Mouse (Mus musculus): ENCODE results near the gene Suclg2.

Gene Suclg2

DNA sequence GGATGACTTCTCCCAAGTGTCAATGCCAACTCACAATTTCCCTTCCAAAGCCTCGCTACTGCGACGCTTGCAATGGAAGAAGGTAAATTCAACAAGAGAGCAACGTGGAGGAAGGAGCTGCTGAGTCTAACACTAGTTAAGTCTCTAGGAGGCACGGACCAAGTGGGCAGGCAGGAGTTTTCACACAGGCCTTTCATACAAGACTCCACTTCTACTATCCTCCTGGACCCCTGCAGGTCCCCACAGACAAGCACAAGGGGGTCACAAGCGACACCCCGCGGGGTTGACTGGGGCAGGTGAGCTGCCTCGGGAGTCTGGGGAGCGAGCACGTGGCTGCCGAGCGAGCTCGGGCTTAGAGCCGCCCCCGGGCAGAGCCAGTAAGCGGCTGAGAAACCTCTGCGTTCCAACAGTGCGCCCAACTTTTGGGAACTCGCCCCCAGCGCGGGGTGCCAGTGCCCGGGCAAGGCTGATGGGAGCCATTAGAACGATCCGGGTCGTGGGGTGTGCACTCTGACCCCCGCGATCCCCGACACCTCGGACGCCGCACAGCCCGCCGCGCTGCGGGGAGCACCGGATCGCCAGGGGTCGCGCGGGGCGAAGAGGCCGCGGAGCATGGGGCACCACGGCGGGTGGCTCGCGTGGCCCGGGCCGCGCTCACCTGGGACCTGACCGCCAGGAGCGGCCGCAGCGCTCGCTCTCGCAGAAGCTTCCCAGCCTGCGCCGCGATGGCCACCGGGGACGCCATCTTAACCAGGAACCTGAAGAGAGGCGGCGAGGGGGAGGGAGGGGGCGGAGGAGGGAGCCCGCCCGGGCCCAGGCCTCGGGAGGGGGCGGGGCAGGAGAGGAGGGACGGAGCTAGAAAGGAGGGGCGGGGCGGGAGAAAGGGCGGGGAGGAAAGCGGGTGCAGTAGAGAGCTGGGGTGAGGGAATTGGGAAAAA lies at the start of gene Suclg2:
Suclg2 (minus strand) TSS at position 770 of the 938 bp plus-strand sequence.
- DNase-seq, result peak; percentile 91

GRCm38 (mm10) chr6:95766566-95766965 lies 48.0 kb upstream of the Suclg2 start:
- peak; percentile 6 for DNase-seq

DNA sequence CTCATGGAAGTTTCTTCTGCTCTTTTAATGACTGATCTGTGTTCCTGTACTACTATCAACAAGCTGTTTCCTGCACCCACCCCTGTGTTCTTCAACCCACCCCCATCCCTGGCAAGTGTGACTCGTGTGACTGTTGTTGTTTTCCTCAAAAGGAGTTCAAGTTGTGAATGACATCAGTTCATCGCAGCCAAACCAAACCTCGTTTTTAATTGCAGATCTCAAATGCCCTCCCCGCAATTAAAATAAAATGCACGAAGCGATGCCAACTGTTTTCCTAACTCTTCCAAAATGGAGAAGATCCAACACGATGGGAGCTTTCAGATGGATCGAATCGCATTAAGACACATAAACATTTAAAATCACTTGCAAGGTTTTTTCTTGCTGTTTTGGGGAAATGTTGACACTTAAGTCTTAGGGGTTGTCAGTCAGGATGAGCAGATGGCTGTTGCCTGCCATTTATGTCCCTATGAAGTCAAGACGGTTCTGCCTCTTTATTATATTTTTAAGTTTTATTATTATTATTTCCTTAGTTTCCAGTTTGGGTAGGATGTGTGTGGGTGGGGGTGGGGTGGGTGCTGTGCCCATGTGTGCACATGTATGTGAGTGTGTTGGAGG lies 41.1 kb upstream of the Suclg2 start:
- DNase-seq, result peak; percentile 15

DNA sequence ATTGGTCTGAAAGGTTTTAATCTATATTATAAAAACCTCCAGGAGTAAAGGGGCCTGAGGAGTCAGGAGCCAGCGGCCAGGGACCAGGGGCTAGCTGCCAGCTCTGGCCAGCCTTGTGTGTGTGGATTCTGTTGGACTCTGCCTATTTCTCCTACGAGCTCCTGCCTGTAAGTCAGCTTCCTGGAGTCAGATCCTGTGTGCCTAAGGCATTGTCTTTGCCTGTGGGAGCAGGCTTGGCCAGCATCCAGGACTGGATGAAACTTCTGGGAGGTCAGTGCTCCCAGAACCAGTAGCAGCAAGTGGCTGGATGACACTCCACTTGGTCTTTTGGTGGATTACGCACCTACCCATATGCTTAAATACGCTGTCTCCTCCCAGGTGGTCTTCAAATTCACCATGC lies 23.8 kb upstream of the Suclg2 start:
- peak; percentile 74 for DNase-seq

DNA sequence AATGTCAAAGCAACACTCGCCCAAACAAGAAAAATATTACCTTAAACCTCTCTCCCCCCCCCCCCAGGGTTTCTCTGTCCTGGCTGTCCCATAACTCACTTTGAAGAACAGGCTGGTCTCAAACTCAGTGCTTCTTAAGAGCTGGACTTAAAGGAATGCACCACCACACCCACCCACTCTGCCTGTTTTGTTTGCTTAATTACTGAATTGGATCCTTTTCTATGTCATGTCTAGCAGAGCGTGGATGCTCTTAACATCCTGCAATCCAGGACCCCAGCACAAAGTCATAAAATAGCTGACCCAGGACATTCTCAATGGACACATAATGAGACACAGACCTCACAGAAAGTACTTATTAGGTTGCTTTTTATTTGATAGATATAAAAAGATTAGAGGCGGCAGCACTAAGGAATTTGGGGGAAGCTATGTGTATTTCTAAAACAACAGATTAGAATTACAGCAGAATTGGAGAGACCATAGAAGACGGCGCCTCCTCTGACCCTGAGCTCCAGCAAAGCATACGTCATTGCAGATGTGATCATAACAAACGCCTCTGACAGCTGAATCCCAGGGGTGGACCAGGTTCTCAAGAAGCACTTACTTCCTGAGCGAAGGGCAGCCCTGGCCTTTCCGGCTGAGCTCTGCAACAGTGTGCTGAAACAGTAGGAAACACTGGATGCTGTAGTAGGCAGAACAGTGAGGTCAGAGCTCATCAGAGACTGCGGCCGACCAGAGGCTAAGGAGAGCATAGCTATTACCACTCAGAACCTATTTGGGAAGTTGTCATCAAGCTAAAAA lies 13.2 kb upstream of the Suclg2 start:
- peak; percentile 43 for DNase-seq

DNA sequence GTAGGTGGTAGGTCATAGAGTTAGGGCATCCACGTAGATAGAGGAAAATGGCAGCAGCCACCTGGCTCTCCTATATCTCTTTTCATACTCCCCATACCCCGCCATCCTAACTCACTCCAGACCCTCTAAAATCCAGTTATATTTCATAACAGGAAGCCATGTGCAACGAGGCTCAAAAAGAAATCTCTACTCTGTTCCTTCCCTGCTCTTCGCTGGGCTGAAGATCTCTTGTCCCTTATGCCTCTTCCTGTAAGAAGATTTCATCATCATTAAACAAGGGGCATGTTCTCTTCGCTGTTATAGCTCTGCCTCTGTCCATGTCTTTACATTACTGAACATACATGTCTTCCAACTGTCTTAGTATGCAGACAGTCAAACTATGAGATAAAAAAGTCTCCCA lies 10.8 kb upstream of the Suclg2 start:
- DNase-seq, result no peak

DNA sequence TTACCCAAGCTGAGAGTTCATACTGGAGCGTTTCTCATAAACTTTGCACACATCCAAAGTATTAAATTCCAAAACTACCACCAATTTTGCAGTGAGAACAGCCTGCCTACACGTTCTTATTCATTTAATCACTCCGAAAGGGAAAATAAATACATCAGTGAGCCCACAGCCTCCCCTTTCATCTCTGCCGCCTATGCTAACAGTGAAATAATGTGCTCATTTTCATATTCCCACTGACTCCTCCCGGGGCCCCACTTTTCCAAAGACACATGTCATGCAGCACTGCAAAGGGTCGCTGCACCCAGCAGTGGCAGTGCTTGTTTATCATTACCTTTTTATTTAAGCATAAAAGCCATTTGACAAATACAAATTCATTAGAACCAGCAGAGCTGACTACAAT lies 6.7 kb upstream of the Suclg2 start:
- DNase-seq, result no peak

GRCm38 (mm10) chr6:95723361-95723760 lies 4.8 kb upstream of the Suclg2 start:
- DNase-seq, result no peak

- no peak for DNase-seq
Measured at GRCm38 (mm10) chr6:95719791-95720190, 1.2 kb upstream of the Suclg2 start.

GRCm38 (mm10) chr6:95718969-95719333 lies 351 bp upstream of the Suclg2 start:
- DNase-seq, result no peak

DNA sequence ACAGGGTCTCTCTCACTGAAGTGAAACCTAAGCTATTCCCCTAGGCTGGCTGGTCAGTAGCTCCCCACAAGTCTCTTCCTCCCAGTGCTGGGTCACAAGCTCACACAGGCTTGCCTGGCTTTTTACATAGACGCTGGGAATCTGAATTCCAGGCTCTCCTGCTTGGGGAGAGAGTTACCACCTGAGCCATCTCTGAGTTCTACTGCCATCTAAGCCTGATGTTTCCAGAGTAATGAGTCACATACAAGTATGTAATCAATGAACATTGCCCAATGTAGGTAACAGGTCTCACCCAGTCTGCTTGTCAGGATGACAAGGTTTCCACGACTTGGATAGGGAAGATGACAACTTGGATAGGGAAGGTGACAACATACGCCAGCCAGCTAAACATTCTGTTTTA lies 1.5 kb downstream of the Suclg2 start:
- no peak for DNase-seq

DNA sequence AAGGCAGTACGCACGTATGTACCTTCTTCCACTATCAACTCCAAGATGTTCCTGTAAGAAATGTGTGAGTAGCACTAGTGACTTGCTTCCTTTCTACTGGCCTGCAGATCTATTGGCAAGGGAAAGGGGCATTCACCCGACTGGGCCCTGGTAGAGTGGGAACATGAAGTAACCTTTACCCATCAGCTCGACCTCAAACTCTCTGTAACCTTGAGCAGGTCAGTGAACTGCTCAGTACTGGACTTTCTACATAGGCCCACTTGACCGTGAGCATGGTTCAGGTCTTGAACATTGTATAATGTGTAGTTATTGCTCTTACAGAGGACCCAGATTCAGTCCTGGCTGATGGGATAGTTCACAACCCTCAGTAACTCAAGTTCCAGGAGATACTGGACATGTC lies 2.1 kb downstream of the Suclg2 start:
- no peak for DNase-seq

DNA sequence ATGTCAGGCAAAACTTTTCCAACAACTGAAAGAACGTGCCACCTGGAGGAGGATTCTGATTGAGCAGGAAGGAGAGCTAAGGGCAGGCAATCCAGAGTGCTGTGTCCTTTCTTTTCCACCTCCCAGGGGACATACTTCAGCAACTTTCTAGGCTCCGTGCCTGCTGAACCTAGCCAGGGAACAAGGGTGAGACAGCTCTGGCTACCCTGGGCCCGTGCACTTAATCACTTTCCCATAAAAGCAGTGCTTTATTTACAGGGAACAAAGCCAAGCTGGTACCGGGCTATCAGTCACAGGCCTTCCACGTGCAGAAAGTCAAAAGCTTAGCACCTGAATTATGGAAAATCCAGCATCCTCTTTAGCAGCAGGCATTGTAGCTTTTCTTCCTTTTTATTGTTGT lies 5.4 kb downstream of the Suclg2 start:
- DNase-seq, result no peak

DNA sequence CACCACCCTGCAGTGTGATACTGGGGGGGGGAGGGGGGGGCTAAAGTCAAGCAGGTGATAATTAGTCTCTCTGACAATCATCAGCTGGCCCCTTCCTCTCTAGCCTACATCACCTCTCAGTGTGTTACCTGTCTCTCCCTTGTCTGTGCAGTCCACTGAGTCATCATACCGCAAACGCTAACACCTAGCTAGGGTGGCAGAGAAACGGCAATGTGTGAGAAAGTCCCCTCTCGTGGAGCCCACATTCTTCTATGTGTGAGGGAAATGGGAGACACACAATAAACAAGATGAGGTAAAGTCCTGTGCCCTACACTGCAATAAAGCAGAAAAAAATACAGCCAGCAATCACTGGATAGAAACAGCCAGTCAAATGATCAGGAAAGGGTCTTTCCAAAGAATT lies 6.5 kb downstream of the Suclg2 start:
- no peak for DNase-seq

- DNase-seq, result no peak
Measured at GRCm38 (mm10) chr6:95711671-95712070, 6.9 kb downstream of the Suclg2 start.

DNA sequence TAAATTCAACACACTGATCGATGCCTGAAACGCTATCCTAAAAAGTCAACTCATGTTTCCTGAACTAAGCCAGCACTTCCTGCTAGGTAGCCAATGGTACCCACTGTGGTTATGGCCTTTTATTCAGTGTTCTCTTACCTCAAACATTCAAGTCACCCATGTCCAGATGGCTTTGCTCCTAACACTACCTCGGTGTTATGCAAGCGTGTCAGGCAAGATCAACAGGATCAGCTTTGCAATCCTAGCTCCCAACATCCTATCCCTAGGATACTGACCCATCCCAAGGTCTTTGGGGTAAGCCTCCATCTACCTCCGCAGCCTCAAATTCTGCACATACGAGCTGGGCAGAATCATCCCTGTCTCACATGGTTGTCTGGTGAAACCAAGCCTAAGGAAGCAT lies 7.7 kb downstream of the Suclg2 start:
- no peak for DNase-seq

- no peak for DNase-seq
Measured at GRCm38 (mm10) chr6:95709531-95709930, 9.1 kb downstream of the Suclg2 start.

DNA sequence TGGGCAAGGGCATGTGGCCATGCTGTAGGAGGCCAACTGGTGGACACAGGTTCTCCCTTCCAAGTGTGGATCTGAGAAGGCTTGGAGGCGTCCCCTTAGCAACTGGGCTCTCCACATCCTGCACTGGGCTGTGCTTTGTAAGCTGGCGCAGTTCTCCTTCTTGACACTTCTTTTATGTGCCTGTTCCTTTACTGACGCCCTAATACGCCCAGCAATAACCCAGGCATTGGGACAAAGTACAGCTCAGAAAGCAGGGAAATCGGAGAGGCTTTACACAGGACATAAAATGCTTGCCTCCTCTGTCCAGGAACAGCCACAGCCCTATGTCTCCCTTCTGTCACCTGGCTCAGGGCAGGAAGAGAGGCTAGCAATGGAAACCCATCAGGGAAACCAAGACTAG lies 9.5 kb downstream of the Suclg2 start:
- peak; percentile 22 for DNase-seq

- no peak for DNase-seq
Measured at GRCm38 (mm10) chr6:95704626-95705025, 14.0 kb downstream of the Suclg2 start.

DNA sequence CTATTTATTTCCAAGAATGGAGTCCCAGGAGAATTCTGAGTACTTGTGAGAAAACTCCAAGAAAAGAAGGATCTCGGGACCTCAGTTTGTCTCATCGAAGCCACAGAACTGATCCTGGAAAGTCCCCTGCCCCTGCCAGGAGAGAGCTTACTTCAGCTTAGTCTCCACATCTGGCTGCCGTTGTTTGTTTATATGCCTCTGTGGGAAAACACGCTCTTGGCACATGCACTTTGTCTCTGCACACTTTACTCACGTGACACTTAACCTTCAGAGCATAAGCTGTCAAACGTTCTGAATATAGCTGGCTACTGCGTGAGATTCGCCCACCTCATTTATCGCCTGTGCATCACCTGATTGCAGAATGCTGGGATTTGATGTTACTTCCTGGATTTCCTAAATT lies 16.4 kb downstream of the Suclg2 start:
- peak; percentile 15 for DNase-seq

DNA sequence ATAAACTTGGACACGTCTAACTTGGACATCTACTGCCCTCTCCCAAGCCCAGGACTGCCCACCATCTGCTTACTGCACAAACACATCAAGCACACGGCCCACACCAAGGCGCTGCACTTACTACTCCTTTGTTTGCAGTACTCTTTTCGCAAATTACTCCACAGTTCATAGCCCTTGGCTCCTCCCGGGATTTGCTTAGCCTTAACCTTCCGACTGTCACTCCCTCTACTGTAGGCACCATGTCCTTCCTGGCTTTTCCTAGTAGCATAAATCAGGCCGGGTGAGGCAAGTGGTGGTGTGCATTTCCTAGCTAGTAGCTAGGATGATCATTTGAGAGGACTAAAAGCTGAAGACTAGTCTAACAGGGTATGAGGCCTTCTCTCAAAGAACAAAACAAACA lies 16.8 kb downstream of the Suclg2 start:
- DNase-seq, result no peak

DNA sequence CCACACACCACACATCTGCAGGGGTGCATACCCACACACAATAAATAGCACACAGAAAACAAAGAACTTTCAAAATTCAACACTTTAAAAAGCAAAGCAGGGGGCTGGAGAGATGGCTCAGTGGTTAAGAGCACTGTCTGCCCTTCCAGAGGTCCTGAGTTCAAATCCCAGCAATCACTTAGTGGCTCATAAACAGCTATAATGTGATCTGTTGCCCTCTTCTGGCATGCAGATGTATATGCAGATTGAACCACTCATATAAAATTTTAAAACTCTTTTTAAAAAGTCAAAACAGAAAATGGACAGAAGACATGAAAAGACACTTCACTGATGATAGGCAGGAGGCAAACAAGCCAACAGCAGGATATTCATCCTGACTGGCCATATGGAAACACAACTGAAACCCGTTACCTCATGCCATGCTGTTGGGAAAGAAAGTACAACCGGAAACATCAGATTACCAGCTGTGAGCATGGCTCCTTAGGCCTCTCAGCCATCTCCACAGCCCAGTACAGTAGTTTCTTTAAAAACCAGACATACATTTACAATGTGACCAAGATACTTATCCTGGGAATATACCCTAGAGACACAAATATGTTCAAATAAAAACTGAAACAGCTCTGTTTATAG lies 17.5 kb downstream of the Suclg2 start:
- DNase-seq, result no peak

DNA sequence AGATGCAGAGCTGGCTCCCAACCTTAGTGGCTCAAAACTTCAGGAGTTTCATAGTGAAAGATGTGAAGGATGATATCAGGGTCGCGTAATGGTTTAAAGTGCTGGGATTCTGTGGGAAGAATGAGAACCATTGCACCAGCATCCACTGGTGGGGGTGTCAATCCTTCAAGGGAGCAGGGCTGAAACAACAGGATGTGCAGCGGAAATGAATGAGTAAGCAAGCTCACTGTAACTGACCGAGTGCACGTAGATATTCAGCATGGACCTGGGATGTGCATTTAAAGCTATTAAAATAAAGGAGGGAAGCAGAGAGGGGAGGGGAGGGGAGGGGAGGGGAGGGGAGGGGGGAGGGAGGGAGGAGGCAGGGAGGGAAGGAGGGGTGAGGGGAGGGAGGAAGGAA lies 18.4 kb downstream of the Suclg2 start:
- DNase-seq, result peak; percentile 16
